Mouse (Mus musculus) hindlimb bud, embryonic 11.5 days (tissue): Measurements from ENCODE around the gene Dnase2a.

ENCODE experiments used
- DNase-seq: peaks from one replicate; pipeline ENCODE4 v3.0.0-alpha.2; 2012; ENCODE audit warnings: low read depth, low spot score; ENCODE audit errors: extremely low spot score

Dnase2a gene

DNA sequence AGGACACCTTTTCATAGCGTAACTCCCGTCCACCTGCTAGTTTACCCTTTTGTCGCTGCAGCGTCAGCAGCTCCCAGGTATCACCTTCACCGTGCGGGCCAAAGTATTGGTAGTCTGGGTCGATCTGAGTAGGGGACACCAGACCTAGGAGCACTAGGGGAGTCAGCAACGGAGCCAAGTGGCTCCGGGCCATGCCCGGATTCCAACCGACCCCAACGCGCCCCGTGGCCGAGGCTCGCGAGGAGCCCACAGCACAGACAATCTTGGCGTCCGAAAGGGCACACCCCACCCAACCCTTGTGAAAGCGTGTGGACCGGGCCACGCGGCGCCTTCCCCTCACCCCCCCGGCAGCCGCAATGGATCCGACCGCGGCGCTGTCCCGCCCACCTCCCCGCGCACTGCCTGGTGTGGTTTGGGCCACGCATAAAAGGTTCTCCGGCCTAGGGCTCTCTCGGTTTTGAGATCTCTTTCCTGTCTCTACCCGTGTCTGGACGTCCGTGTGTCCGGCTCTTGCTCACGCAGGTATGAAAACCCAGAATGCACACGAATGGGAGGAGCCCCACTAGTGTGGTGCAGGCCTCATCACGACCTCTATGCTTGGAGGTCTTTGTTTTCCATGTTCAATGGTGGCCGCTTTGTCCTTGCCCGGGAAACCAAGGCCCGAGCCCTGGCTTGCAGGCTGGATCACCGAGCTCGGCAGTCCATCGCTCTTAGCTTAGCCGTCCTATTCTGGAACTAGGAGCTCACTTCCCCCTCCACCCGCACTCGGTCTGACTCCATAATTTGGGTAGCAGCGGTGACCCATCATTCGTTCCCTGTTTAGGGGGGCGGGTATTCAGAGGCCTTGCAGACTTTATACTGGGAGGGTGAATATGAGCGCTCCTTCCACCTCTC lies 61.1 kb downstream of the Dnase2a start, which contains the start of the genes Gm49661, Prdx2 and Rnaseh2a:
Gene Gm49661 (minus strand): TSS at position 193 of the 894 bp plus-strand sequence.
Gene Prdx2 (plus strand): TSS at position 347 of the 894 bp plus-strand sequence.
Gene Rnaseh2a (minus strand): TSS at position 527 of the 894 bp plus-strand sequence.
- DNase-seq: no peak

DNA sequence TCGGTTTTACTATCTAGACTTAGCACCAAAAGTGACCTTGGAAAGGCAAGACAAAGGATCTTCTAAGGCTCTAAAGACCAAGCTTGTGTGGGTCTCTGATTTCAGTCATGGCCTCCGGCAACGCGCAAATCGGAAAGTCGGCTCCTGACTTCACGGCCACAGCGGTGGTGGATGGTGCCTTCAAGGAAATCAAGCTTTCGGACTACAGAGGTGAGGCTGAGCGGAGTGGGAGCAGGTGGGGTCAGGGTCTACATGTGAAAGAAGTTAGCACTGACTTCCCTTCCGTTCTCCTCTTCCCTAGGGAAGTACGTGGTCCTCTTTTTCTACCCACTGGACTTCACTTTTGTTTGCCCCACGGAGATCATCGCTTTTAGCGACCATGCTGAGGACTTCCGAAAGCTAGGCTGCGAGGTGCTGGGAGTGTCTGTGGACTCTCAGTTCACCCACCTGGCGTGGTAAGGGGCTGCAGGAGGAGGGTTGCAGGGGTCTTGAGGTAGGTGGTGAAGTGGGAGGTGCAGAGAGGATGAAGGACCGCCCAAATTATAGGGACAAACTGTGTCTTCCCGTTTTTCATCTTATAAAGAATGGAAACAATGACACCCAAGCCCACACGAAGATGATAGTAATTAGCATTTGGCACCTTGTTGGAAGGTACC lies 61.9 kb downstream of the Dnase2a start:
- no peak for DNase-seq

GRCm38 (mm10) chr8:84970913-84971312 lies 62.6 kb downstream of the Dnase2a start:
- DNase-seq: no peak
